Mouse (Mus musculus) induced T-regulatory cell, adult 2 months (primary cell): ENCODE measurements around the gene Aoc1.

Experiments
- DNase-seq: peaks from one replicate; pipeline ENCODE4 v3.0.0-alpha.2; 2012; ENCODE audit warnings: low read depth

The Aoc1 gene

GRCm38 (mm10) chr6:48872596-48872995, at the start of gene Aoc1:
Gene Aoc1, plus strand, starts transcription at chr6:48872896.
- DNase-seq, result no peak

GRCm38 (mm10) chr6:48825016-48825415, 47.7 kb upstream of the Aoc1 start:
- DNase-seq, result no peak

- no peak for DNase-seq
These were observed 43.7 kb upstream of the Aoc1 start for GRCm38 (mm10) chr6:48828976-48829375.

- peak; percentile 65 for DNase-seq
These were observed 43.0 kb upstream of the Aoc1 start for GRCm38 (mm10) chr6:48829651-48830050.

- DNase-seq, result no peak
These were observed 42.5 kb upstream of the Aoc1 start for GRCm38 (mm10) chr6:48830241-48830640.

- DNase-seq, result no peak
These were observed 41.6 kb upstream of the Aoc1 start for GRCm38 (mm10) chr6:48831141-48831540.

- DNase-seq, result no peak
These were observed 40.3 kb upstream of the Aoc1 start for GRCm38 (mm10) chr6:48832426-48832825.

- DNase-seq, result no peak
These were observed 39.2 kb upstream of the Aoc1 start for GRCm38 (mm10) chr6:48833515-48833914.

GRCm38 (mm10) chr6:48835241-48835640, 37.5 kb upstream of the Aoc1 start:
- no peak for DNase-seq

GRCm38 (mm10) chr6:48836146-48836545, 36.5 kb upstream of the Aoc1 start:
- DNase-seq, result no peak

GRCm38 (mm10) chr6:48837516-48837915, 35.2 kb upstream of the Aoc1 start:
- no peak for DNase-seq

- DNase-seq, result no peak
These were observed 34.2 kb upstream of the Aoc1 start for GRCm38 (mm10) chr6:48838321-48839080.

- DNase-seq, result no peak
These were observed 32.2 kb upstream of the Aoc1 start, which contains the start of gene Tmem176a for GRCm38 (mm10) chr6:48840371-48840969. Gene Tmem176a, plus strand, starts transcription at chr6:48840919.

- DNase-seq, result no peak
These were observed 31.6 kb upstream of the Aoc1 start, which contains the start of gene Tmem176b for GRCm38 (mm10) chr6:48840973-48841625. Gene Tmem176b, minus strand, starts transcription at chr6:48841496.

- DNase-seq, result peak; percentile 48
These were observed 30.4 kb upstream of the Aoc1 start for GRCm38 (mm10) chr6:48842111-48842842.

- DNase-seq, result no peak
These were observed 27.6 kb upstream of the Aoc1 start for GRCm38 (mm10) chr6:48845086-48845485.

GRCm38 (mm10) chr6:48851820-48852491, 20.7 kb upstream of the Aoc1 start:
- DNase-seq, result no peak

GRCm38 (mm10) chr6:48854155-48854554, 18.5 kb upstream of the Aoc1 start:
- peak; percentile 32 for DNase-seq

- DNase-seq, result peak; percentile 49
These were observed 14.9 kb upstream of the Aoc1 start for GRCm38 (mm10) chr6:48857613-48858302.

- peak; percentile 74 for DNase-seq
These were observed 12.4 kb upstream of the Aoc1 start for GRCm38 (mm10) chr6:48860130-48860815.
